Mouse (Mus musculus): ENCODE data around the gene Ankzf1. TPM values are rescaled to one million over a fixed set of nuclear protein-coding genes. Genes with fewer than 3 reads are reported as not detected.

Gene Ankzf1
- total and polyA plus RNA-seq, 3 experiments, result 5.5 to 16.7 TPM; not detected in 1

DNA sequence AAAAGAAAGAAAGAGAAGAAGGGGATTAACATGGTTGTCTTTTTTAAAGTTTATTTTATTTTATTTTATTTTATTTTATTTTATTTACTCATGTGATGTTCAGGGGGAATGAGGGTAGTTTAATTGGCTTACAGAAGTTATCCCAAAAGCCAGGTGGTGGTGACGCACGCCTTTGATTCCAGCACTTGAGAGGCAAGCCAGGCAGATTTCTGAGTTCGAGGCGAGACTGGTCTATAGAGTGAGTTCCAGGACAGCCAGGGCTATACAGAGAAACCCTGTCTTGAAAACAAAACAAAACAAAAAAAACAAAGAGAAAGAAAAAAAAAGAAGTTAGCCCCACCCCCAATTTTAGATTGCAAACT, 31.7 kb upstream of the Ankzf1 start:
- H3K27me3 ChIP-seq (ENCODE audit: control insufficient read depth in 1 of 2, insufficient read depth in 2 of 2, low read length in 2 of 2), result no peaks in the 10 kb centered on the region
- peaks cover 11 to 18% of the 10 kb centered on the region in 2 experiments for H3K4me1 ChIP-seq (ENCODE audit: control insufficient read depth in 1 of 2, insufficient read depth in 2 of 2, low read length in 2 of 2)
- H3K9ac ChIP-seq (ENCODE audit: control insufficient read depth, low read depth, low read length, poor library complexity, severe bottlenecking), result peak overlapping the region; percentile 37
- H3K4me3 ChIP-seq (ENCODE audit: control insufficient read depth in 1 of 2, insufficient read depth in 1 of 2, low read depth in 2 of 2, low read length in 2 of 2), result peak overlapping the region; percentile 22 to 37; a peak in 3 of 4 replicates
- peaks cover 0 to 21% of the 10 kb centered on the region in 2 experiments; a peak in 2 of 4 replicates for H3K36me3 ChIP-seq (ENCODE audit: control insufficient read depth in 1 of 2, insufficient read depth in 2 of 2, low read length in 2 of 2)
- no peaks in the 10 kb centered on the region for H3K9me3 ChIP-seq (replicated peaks; ENCODE audit: insufficient read depth, low read length)
- 0 out of 2 replicates have a peak, but pooled peaks have one; percentile 51 for TF ChIP-seq ZNF384 (IDR thresholded peaks at IDR 0.05; ENCODE audit: low read depth, low read length)
- TF ChIP-seq MYC (IDR thresholded peaks at IDR 0.05; ENCODE audit: low read depth, low read length), result no peak
- peak; percentile 52 for DNase-seq (ENCODE audit: low read depth, low spot score)
- H3K27ac ChIP-seq (ENCODE audit: control insufficient read depth, low read depth, low read length), result peak overlapping the region; percentile 72
- H3K79me2 ChIP-seq (ENCODE audit: control insufficient read depth, insufficient read depth, low read length, poor library complexity), result no peaks in the 10 kb centered on the region

DNA sequence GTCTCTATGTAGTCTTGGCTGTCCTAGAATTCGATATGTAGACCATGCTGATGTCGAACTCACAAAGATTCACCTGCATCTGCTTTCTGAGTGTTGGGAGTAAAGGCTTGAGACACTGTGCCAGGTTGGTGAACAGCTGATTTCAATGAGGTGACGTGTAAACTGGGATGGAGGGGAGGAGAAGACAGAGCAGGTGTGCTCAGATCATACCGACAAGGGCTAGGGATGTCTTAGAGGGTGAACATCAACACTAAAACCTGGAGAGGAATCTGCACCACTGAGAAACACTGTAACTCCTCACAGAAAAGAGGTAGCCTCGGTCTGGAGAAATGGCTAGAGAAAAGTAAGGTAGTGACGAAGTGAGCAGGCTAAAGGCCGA, 23.9 kb upstream of the Ankzf1 start:
- Histone ChIP-seq H3K9me3 (replicated peaks; ENCODE audit: insufficient read depth, low read length) (no peaks in the 10 kb centered on the region), H3K4me1 (ENCODE audit: control insufficient read depth in 1 of 2, insufficient read depth in 2 of 2, low read length in 2 of 2) (peaks cover 0 to 4% of the 10 kb centered on the region in 2 experiments; a peak in 2 of 4 replicates), H3K27me3 (ENCODE audit: control insufficient read depth in 1 of 2, insufficient read depth in 2 of 2, low read length in 2 of 2) (no peaks in the 10 kb centered on the region), H3K4me3 (ENCODE audit: control insufficient read depth in 1 of 2, insufficient read depth in 1 of 2, low read depth in 2 of 2, low read length in 2 of 2) (peak overlapping the region; percentile 53 to 56), H3K27ac (ENCODE audit: control insufficient read depth, low read depth, low read length) (peak overlapping the region; percentile 48; the same call in 1 of the 2 replicates), H3K36me3 (ENCODE audit: control insufficient read depth in 1 of 2, insufficient read depth in 2 of 2, low read length in 2 of 2) (no peaks in the 10 kb centered on the region), H3K9ac (ENCODE audit: control insufficient read depth, low read depth, low read length, poor library complexity, severe bottlenecking) (peak overlapping the region; percentile 48), H3K79me2 (ENCODE audit: control insufficient read depth, insufficient read depth, low read length, poor library complexity) (no peaks in the 10 kb centered on the region)
- no peak for DNase-seq (ENCODE audit: low read depth, low spot score)
- TF ChIP-seq KAT2A (conservative IDR thresholded peaks at IDR 0.05; ENCODE audit: low read depth, low read length) (no peak), ZMIZ1 (IDR thresholded peaks at IDR 0.05; ENCODE audit: low read depth, low read length) (no peak), ZC3H11A (IDR thresholded peaks at IDR 0.05; ENCODE audit: low read depth, low read length) (no peak), UBTF (IDR thresholded peaks at IDR 0.05; ENCODE audit: borderline replicate concordance, insufficient read depth, low read depth, low read length) (no peak), GATA1 (IDR thresholded peaks at IDR 0.05; ENCODE audit: low read depth, low read length) (no peak), E2F4 (IDR thresholded peaks at IDR 0.05; ENCODE audit: borderline replicate concordance, low read depth, low read length) (no peak), ZKSCAN1 (IDR thresholded peaks at IDR 0.05; ENCODE audit: low read depth, low read length) (no peak), NELFE (IDR thresholded peaks at IDR 0.05; ENCODE audit: low read depth, low read length) (no peak), MAX (IDR thresholded peaks at IDR 0.05; ENCODE audit: low read length) (no peak), JUND (IDR thresholded peaks at IDR 0.05; ENCODE audit: low read depth, low read length) (no peak), ELF1 (IDR thresholded peaks at IDR 0.05; ENCODE audit: low read depth, low read length) (no peak), MEF2A (IDR thresholded peaks at IDR 0.05; ENCODE audit: extremely low read depth, insufficient replicate concordance, low read depth, low read length, poor library complexity, severe bottlenecking) (no peak), BHLHE40 (IDR thresholded peaks at IDR 0.05; ENCODE audit: borderline replicate concordance, low read depth, low read length) (no peak), MYB (IDR thresholded peaks at IDR 0.05; ENCODE audit: low read depth, low read length) (no peak), ZNF384 (IDR thresholded peaks at IDR 0.05; ENCODE audit: low read depth, low read length) (no peak), RAD21 (IDR thresholded peaks at IDR 0.05; ENCODE audit: low read depth, low read length) (no peak), RCOR1 (IDR thresholded peaks at IDR 0.05; ENCODE audit: low read depth, low read length) (no peak)

Data from MEL (cell line).